Mouse (Mus musculus) liver, embryonic 12.5 days (tissue): ENCODE measurements at regions not wholly inside any gene's neighbourhood (a gene's known extent, or its start where the extent isn't known, plus 50 kb on each side); places are given as distances from the start of the nearest gene placed in this dataset.
A peak's percentile ranks its signal among the peaks of the same experiment; 100 is the strongest.

Experiments
- ATAC-seq: fragments of 200-750 bp; cut with Nextera tagmentation; 2 replicates; pipeline ENCODE4 v1.8.0; 2017; ENCODE audit warnings: moderate number of reproducible peaks, mild to moderate bottlenecking, moderate library complexity
- H3K27ac ChIP-seq: fragments of 300-500 bp; sonication (generic); 2 replicates; pipeline ENCODE4 v1.5.1; 2016; ENCODE audit warnings: mild to moderate bottlenecking
- H3K27me3 ChIP-seq: fragments of 300-500 bp; sonication (generic); replicated peaks from 2 replicates; pipeline ENCODE4 v1.6.1; 2016; ENCODE audit warnings: mild to moderate bottlenecking, moderate library complexity
- H3K36me3 ChIP-seq: fragments of 300-500 bp; sonication (generic); 2 replicates; pipeline ENCODE4 v1.6.1; 2016; ENCODE audit warnings: mild to moderate bottlenecking, moderate library complexity
- H3K4me1 ChIP-seq: fragments of 300-500 bp; sonication (generic); 2 replicates; pipeline ENCODE4 v1.6.1; 2016
- H3K4me2 ChIP-seq: fragments of 300-500 bp; sonication (generic); 2 replicates; pipeline ENCODE4 v1.6.1; 2016; ENCODE audit warnings: mild to moderate bottlenecking, moderate library complexity
- H3K4me3 ChIP-seq: fragments of 300-500 bp; sonication (generic); 2 replicates; pipeline ENCODE4 v1.5.1; 2016; ENCODE audit warnings: mild to moderate bottlenecking, moderate library complexity
- H3K9ac ChIP-seq: fragments of 300-500 bp; sonication (generic); 2 replicates; pipeline ENCODE4 v1.6.1; 2016; ENCODE audit warnings: mild to moderate bottlenecking, moderate library complexity
- H3K9me3 ChIP-seq: fragments of 300-500 bp; sonication (generic); replicated peaks from 2 replicates; pipeline ENCODE4 v1.6.1; 2016; ENCODE audit warnings: mild to moderate bottlenecking, moderate library complexity
- WGBS: fragments of 180-500 bp; shearing (Covaris S2); methylation state at CpG from one replicate; pipeline ENCODE4 v1.1.7; 2016; ENCODE audit not compliant: insufficient replicate concordance; 5-methylcytosine and 5-hydroxymethylcytosine counted together

GRCm38 (mm10) chr15:85652871-85653337 lies 70.6 kb upstream of the Wnt7b start:
- ATAC-seq = no peak
- no peak overlapping the region for H3K27ac ChIP-seq

GRCm38 (mm10) chr15:85653421-85654401 lies 71.4 kb upstream of the Wnt7b start:
- 58% methylated on average over 32 of the region's 32 CpGs for WGBS
- Histone ChIP-seq H3K4me2 (peak overlapping the region; percentile 40), H3K36me3 (no peaks in the 10 kb centered on the region), H3K9me3 (no peaks in the 10 kb centered on the region), H3K4me1 (0 out of 2 replicates have a peak, but pooled peaks cover 2% of the 10 kb centered on the region), H3K27ac (peak overlapping the region; percentile 71), H3K9ac (peak overlapping the region; percentile 31), H3K27me3 (peaks cover 86% of the 10 kb centered on the region), H3K4me3 (no peak overlapping the region)
- no peak for ATAC-seq

More at GRCm38 (mm10) chr15:85652871-85653337, 70.6 kb upstream of the Wnt7b start:
- no peaks in the 10 kb centered on the region for H3K36me3 ChIP-seq
- 64% methylated on average over 9 of the region's 9 CpGs for WGBS
- no peak overlapping the region for H3K9ac ChIP-seq
- no peaks in the 10 kb centered on the region for H3K9me3 ChIP-seq
- peak overlapping the region; percentile 40 for H3K4me2 ChIP-seq
- H3K27me3 ChIP-seq = peaks cover 87% of the 10 kb centered on the region
- H3K4me1 ChIP-seq = 0 out of 2 replicates have a peak, but pooled peaks cover 2% of the 10 kb centered on the region
- H3K4me3 ChIP-seq = no peak overlapping the region

- Histone ChIP-seq H3K27me3 (peaks cover 83% of the 10 kb centered on the region), H3K4me1 (0 out of 2 replicates have a peak, but pooled peaks cover 2% of the 10 kb centered on the region), H3K27ac (no peak overlapping the region), H3K36me3 (no peaks in the 10 kb centered on the region), H3K9ac (no peak overlapping the region), H3K4me2 (no peak overlapping the region), H3K4me3 (no peak overlapping the region), H3K9me3 (no peaks in the 10 kb centered on the region)
- ATAC-seq = no peak
- WGBS = 61% methylated on average over 3 of the region's 3 CpGs
Measured at GRCm38 (mm10) chr15:85654791-85655190, 72.5 kb upstream of the Wnt7b start.

GRCm38 (mm10) chr15:85655751-85656167 lies 73.5 kb upstream of the Wnt7b start:
- Histone ChIP-seq H3K9me3 (no peaks in the 10 kb centered on the region), H3K4me2 (no peak overlapping the region), H3K27me3 (peaks cover 83% of the 10 kb centered on the region), H3K36me3 (no peaks in the 10 kb centered on the region), H3K27ac (no peak overlapping the region), H3K4me1 (0 out of 2 replicates have a peak, but pooled peaks cover 2% of the 10 kb centered on the region), H3K9ac (no peak overlapping the region), H3K4me3 (no peak overlapping the region)
- WGBS = 57% methylated on average over 6 of the region's 6 CpGs
- no peak for ATAC-seq

- WGBS = 65% methylated on average over 6 of the region's 6 CpGs
- no peak overlapping the region for H3K4me3 ChIP-seq
- H3K36me3 ChIP-seq = no peaks in the 10 kb centered on the region
- 0 out of 2 replicates have a peak, but pooled peaks cover 2% of the 10 kb centered on the region for H3K4me1 ChIP-seq
- peaks cover 83% of the 10 kb centered on the region for H3K27me3 ChIP-seq
- no peak overlapping the region for H3K9ac ChIP-seq
- H3K27ac ChIP-seq = no peak overlapping the region
- no peaks in the 10 kb centered on the region for H3K9me3 ChIP-seq
- no peak overlapping the region for H3K4me2 ChIP-seq
- ATAC-seq = no peak
Measured at GRCm38 (mm10) chr15:85656852-85657251, 74.6 kb upstream of the Wnt7b start.

- H3K9ac ChIP-seq = no peak overlapping the region
- H3K9me3 ChIP-seq = no peaks in the 10 kb centered on the region
- 38% methylated on average over 8 of the region's 8 CpGs for WGBS
- no peak overlapping the region for H3K27ac ChIP-seq
- 0 out of 2 replicates have a peak, but pooled peaks cover 2% of the 10 kb centered on the region for H3K4me1 ChIP-seq
- H3K4me3 ChIP-seq = no peak overlapping the region
- no peaks in the 10 kb centered on the region for H3K36me3 ChIP-seq
- peak overlapping the region; percentile 9; the same call in 1 of the 2 replicates for H3K4me2 ChIP-seq
- H3K27me3 ChIP-seq = peaks cover 83% of the 10 kb centered on the region
- no peak for ATAC-seq
Measured at GRCm38 (mm10) chr15:85657441-85657989, 75.2 kb upstream of the Wnt7b start.

- ATAC-seq = no peak
- Histone ChIP-seq H3K9ac (no peak overlapping the region), H3K4me2 (no peak overlapping the region), H3K27me3 (peaks cover 83% of the 10 kb centered on the region), H3K36me3 (no peaks in the 10 kb centered on the region), H3K9me3 (no peaks in the 10 kb centered on the region), H3K4me3 (no peak overlapping the region), H3K4me1 (0 out of 2 replicates have a peak, but pooled peaks cover 2% of the 10 kb centered on the region), H3K27ac (no peak overlapping the region)
- 58% methylated on average over 14 of the region's 14 CpGs for WGBS
Measured at GRCm38 (mm10) chr15:85658101-85658885, 76.0 kb upstream of the Wnt7b start.

GRCm38 (mm10) chr15:85660528-85661392 lies 74.0 kb upstream of the Ppara start:
- peak overlapping the region; percentile 33; the same call in 1 of the 2 replicates for H3K4me2 ChIP-seq
- WGBS = 14% methylated on average over 45 of the region's 45 CpGs
- ATAC-seq = peak; percentile 59; the same call in 1 of the 2 replicates
- H3K4me1 ChIP-seq = no peaks in the 10 kb centered on the region
- no peaks in the 10 kb centered on the region for H3K36me3 ChIP-seq
- no peak overlapping the region for H3K9ac ChIP-seq
- H3K9me3 ChIP-seq = no peaks in the 10 kb centered on the region
- H3K27ac ChIP-seq = no peak overlapping the region
- H3K4me3 ChIP-seq = no peak overlapping the region
- peaks cover 80% of the 10 kb centered on the region for H3K27me3 ChIP-seq

- whole genome bisulfite sequencing = 68% methylated on average over 2 of the region's 2 CpGs
- no peak overlapping the region for H3K9ac ChIP-seq
Measured at GRCm38 (mm10) chr15:85661393-85661690, 73.4 kb upstream of the Ppara start.

GRCm38 (mm10) chr15:85661771-85662170 lies 73.0 kb upstream of the Ppara start:
- Histone ChIP-seq H3K4me2 (no peak overlapping the region), H3K4me1 (no peaks in the 10 kb centered on the region), H3K27me3 (peaks cover 80% of the 10 kb centered on the region), H3K36me3 (no peaks in the 10 kb centered on the region), H3K9me3 (no peaks in the 10 kb centered on the region), H3K27ac (no peak overlapping the region), H3K4me3 (no peak overlapping the region), H3K9ac (no peak overlapping the region)
- 81% methylated on average over 5 of the region's 5 CpGs for WGBS
- ATAC-seq = no peak

More at GRCm38 (mm10) chr15:85661393-85661690, 73.4 kb upstream of the Ppara start:
- Histone ChIP-seq H3K4me1 (no peaks in the 10 kb centered on the region), H3K27me3 (peaks cover 76% of the 10 kb centered on the region), H3K27ac (no peak overlapping the region), H3K9me3 (no peaks in the 10 kb centered on the region), H3K4me3 (no peak overlapping the region), H3K4me2 (no peak overlapping the region), H3K36me3 (no peaks in the 10 kb centered on the region)
- no peak for ATAC-seq

GRCm38 (mm10) chr15:85662271-85662670 lies 72.5 kb upstream of the Ppara start:
- H3K4me2 ChIP-seq = no peak overlapping the region
- H3K36me3 ChIP-seq = no peaks in the 10 kb centered on the region
- H3K9me3 ChIP-seq = no peaks in the 10 kb centered on the region
- H3K4me3 ChIP-seq = no peak overlapping the region
- peaks cover 77% of the 10 kb centered on the region for H3K27me3 ChIP-seq
- no peak overlapping the region for H3K27ac ChIP-seq
- H3K4me1 ChIP-seq = no peaks in the 10 kb centered on the region
- no peak for ATAC-seq
- H3K9ac ChIP-seq = no peak overlapping the region
- 66% methylated on average over 8 of the region's 8 CpGs for WGBS
